Mouse (Mus musculus): ENCODE results near the gene Sept11.

GRCm38 (mm10) chr5:93098219-93098618, 5.0 kb downstream of the Sept11 start:
- TF ChIP-seq GATA1 (IDR thresholded peaks at IDR 0.05; ENCODE audit: borderline replicate concordance, low read length) (no peak), FLI1 (IDR thresholded peaks at IDR 0.05; ENCODE audit: low read length) (no peak)
